In genomic region chr1:180404706-180405105, GRCm38 (mm10) we compare ENCODE assay signal across 9 mouse cellular contexts.
DNase-seq lines count a peak whose midpoint lies in the region; ATAC-seq and TF ChIP-seq lines count a peak whose summit lies in the region.
"Had no signal": no experiment of that assay in that cellular context is flagged by ENCODE, and none has a peak within 500 bp of the region (broad histone marks: within the 10 kb centered on the region; RNA-seq: fewer than 3 reads in every experiment).

No protein-coding gene starts in this region.

- no peak for DNase-seq in heart, postnatal 36 days
- DNase-seq in testis, postnatal 10 days (ENCODE audit: low spot score), result no peak
- DNase-seq in limb, embryonic 10.5 days (ENCODE audit: low spot score), result no peak
- no peak for DNase-seq in cerebellum, adult 9-10 months
- no peak for DNase-seq in thymus, postnatal 0 days (ENCODE audit: low spot score)
- no peak for DNase-seq in embryo, embryonic 9.5 days (ENCODE audit: extremely low spot score)

- no peaks in the 10 kb centered on the region for H3K9me3 ChIP-seq in heart, embryonic 12.5 days (replicated peaks)
- no peaks in the 10 kb centered on the region for H3K9me3 ChIP-seq in limb, embryonic 10.5 days (replicated peaks)
- H3K9me3 ChIP-seq: midbrain, embryonic 12.5 days had no signal

- no peak for TF ChIP-seq POLR2A in testis, adult 2 months (IDR thresholded peaks at IDR 0.05; ENCODE audit: control insufficient read depth, low read depth, low read length)

- 86% methylated on average over 3 of the region's 3 CpGs for WGBS in heart, embryonic 12.5 days
- 91% methylated on average over 3 of the region's 3 CpGs for WGBS in limb, embryonic 10.5 days

- intact Hi-C loops in heart, postnatal 36 days (cut with DNase I), result loop anchor here (1.0 kb wide), 1 partner anchor 16 kb away; no protein-coding TSS in a partner anchor

- H3K27me3 ChIP-seq in heart, embryonic 12.5 days (replicated peaks), result no peaks in the 10 kb centered on the region
- H3K27me3 ChIP-seq in testis, adult 2 months (ENCODE audit: control insufficient read depth, insufficient read depth, low read length), result no peaks in the 10 kb centered on the region
- H3K27me3 ChIP-seq in limb, embryonic 10.5 days (ENCODE audit: low read depth, poor library complexity, severe bottlenecking), result no peaks in the 10 kb centered on the region
- H3K27me3 ChIP-seq: midbrain, embryonic 12.5 days had no signal

- H3K4me1 ChIP-seq in heart, embryonic 12.5 days (replicated peaks), result peaks cover 99% of the 10 kb centered on the region
- peaks cover 21% of the 10 kb centered on the region for H3K4me1 ChIP-seq in testis, adult 2 months (ENCODE audit: control insufficient read depth, insufficient read depth, low read length)
- H3K4me1 ChIP-seq in limb, embryonic 10.5 days, result peaks cover 72% of the 10 kb centered on the region

- ATAC-seq in heart, embryonic 12.5 days (ENCODE audit: insufficient number of reproducible peaks, low FRiP score), result no peak

- no peak for TF ChIP-seq CTCF in testis, adult 2 months (IDR thresholded peaks at IDR 0.05; ENCODE audit: control insufficient read depth, insufficient read depth, insufficient replicate concordance, low read depth, low read length)

- H3K36me3 ChIP-seq in heart, embryonic 12.5 days, result no peaks in the 10 kb centered on the region
- no peaks in the 10 kb centered on the region for H3K36me3 ChIP-seq in testis, adult 2 months (ENCODE audit: control insufficient read depth, insufficient read depth, low read length)
- H3K36me3 ChIP-seq in limb, embryonic 10.5 days, result no peaks in the 10 kb centered on the region
- H3K36me3 ChIP-seq: midbrain, embryonic 12.5 days had no signal

- H3K4me3 ChIP-seq in heart, embryonic 12.5 days, result no peak overlapping the region
- H3K4me3 ChIP-seq in testis, adult 2 months (ENCODE audit: control insufficient read depth, low read depth, low read length), result no peak overlapping the region
- H3K4me3 ChIP-seq in limb, embryonic 10.5 days, result no peak overlapping the region
- H3K4me3 ChIP-seq: midbrain, embryonic 12.5 days had no signal

- H3K9ac ChIP-seq in heart, embryonic 12.5 days, result peak overlapping the region; percentile 44; the same call in 1 of the 2 replicates
- H3K9ac ChIP-seq: midbrain, embryonic 12.5 days had no signal

- peak overlapping the region; percentile 47; the same call in 1 of the 2 replicates for H3K4me2 ChIP-seq in heart, embryonic 12.5 days
- H3K4me2 ChIP-seq: midbrain, embryonic 12.5 days had no signal

- peak overlapping the region; percentile 97 for H3K27ac ChIP-seq in heart, embryonic 12.5 days (ENCODE audit: poor library complexity, severe bottlenecking)
- H3K27ac ChIP-seq in testis, adult 2 months (ENCODE audit: control insufficient read depth, insufficient read depth, low read depth, low read length), result peak overlapping the region; percentile 32; the same call in 1 of the 2 replicates
- peak overlapping the region; percentile 72 for H3K27ac ChIP-seq in limb, embryonic 10.5 days
- H3K27ac ChIP-seq: midbrain, embryonic 12.5 days had no signal

Comparison
In these comparisons a context has a peak if more than half of its experiments do, and no peak if none do; other contexts are left out.
1. H3K27ac ChIP-seq: peak in every context shown above with its lines; median percentile 97 in heart, embryonic 12.5 days; 72 in limb, embryonic 10.5 days; 32 in testis, adult 2 months.